Mouse (Mus musculus) ovary, postnatal 14 days (tissue): ENCODE results near the gene Gm29427.

Experiments used
- DNase-seq: peaks from one replicate; pipeline ENCODE4 v3.0.0; 2022; ENCODE audit warnings: low spot score

Gene Gm29427

DNA sequence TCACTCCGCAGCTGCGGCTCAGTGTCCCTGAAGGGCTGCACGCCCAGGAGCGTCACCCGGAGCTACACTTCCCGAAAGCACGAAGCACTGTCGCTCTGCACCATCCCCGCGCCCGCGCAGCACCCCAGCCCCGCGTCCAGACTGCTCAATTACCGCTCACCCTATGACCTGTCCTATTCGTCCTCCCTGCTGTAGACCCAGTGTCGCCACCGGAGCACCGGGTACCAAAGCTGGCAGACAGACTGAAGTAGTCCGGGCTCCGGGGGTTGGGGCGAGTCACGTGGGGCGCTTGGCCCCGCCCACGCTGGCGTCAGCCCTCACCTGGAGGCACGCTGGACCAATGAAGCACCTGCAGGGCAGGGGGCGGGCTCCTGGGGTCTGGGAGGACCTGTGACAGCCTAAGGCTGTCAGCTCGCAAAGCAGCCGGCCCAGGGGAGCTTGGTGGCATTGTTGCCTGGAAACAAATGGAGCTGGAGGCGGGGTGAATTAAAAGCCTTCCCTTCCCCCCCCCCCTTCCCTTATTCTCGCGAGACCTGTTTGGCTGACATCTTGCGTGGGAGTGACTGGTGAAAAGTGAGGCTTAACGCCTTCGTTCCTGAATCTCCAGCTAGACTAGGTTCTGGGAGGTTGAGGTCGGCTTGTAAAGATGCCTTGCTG is at the start of gene Gm29427:
Gene Gm29427, minus strand, starts transcription at position 239 of the 657 bp plus-strand sequence.
- peak; percentile 76 for DNase-seq

DNA sequence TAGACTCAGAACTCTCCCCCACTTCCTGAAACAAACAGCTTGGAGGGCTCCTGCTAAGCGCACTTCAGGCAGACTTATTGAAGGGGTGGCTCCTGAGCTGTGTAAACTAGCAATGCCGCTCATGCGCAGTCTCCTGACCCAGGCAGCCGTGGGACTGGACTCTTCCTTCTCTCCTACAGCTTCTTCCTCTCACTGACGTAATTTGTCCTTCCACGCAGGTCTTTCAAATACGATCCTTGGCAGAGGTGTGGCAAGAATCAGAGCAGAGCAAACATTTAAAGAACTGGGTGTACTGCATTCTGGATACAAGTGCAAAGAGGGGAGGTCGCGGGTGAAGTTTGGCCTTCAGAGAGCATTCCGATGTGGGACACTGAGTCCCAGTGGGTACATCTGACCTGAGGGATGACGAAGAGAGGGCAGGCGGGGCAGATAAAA is 48.4 kb upstream of the Gm29427 start:
- no peak for DNase-seq

GRCm38 (mm10) chr1:130762045-130762760 is 46.6 kb upstream of the Gm29427 start:
- no peak for DNase-seq

- no peak for DNase-seq
These were observed 46.0 kb upstream of the Gm29427 start for GRCm38 (mm10) chr1:130761597-130761996.

DNA sequence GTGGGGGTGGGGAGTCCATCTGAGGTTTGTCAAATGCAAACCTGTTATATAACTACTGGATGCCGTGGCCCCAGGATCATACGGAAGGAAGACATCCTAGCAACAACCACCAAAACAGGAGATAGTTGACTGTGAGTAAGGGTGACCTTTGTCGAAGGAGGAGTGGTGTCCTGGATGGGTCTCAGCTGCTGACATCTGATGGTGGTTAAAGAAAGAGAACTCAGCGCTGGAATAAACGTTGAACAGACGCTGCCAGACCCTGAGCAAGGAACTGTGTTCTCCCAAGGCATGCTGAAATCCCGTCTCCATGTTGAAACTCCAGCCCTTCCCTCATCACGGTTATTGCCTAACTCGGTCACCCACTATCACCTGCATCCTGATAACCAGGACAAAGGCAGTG is 44.1 kb upstream of the Gm29427 start:
- DNase-seq, result no peak

DNA sequence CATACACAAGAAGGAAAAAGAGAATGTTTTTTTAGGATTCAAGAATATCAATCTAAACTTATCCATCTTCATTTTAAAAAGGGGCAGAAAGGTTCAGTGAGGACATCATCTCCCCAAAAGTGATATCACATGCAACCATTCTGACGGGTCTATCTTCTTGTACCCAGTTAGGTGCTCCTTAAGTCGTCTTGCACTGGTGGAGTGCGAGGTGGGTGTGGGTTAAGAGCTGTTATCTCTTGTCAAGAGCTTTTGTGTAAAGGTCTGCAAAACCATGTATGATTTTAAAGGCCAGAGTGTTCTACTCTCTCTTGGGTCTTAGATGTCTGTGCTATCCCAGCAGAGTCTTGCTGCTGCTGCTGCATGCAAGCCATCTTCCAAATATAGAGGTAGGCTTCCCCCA is 31.2 kb upstream of the Gm29427 start:
- no peak for DNase-seq

DNA sequence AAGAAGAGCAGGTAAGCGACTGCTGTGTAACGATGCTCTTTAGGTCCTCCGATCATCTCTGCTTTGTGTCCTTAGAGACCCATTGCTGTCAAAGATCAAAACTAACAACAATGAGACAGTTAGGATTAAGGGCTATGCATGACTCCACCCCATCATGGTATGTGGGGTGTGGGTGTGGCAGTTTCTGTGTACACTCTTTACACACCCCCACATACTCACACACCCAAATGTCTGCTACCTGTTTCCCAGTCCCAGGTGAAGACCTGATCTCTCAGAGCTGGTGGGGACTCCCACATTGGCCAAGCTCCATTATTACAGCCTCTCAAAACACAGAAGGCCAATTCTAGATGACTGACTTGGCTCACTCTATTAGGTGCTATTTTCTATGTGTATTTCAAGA is 30.0 kb upstream of the Gm29427 start:
- DNase-seq, result no peak

DNA sequence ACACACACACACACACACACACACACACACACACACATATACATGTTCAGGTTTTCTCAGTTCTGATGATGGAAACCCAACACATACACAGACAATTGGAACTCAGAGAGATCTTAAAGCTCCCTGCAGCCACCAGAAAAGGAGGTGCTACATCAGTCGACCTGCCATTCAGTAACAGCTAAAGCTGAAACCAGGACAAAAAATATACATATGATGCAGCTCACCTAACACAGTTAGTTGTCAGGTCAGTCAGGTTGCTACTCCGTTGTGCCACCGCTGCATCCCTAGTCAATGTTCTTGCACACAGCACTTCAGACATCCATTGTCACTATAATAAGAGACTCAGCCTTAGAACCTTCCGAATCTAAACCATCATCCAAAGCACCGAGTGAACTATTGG is 29.4 kb upstream of the Gm29427 start:
- DNase-seq, result no peak

DNA sequence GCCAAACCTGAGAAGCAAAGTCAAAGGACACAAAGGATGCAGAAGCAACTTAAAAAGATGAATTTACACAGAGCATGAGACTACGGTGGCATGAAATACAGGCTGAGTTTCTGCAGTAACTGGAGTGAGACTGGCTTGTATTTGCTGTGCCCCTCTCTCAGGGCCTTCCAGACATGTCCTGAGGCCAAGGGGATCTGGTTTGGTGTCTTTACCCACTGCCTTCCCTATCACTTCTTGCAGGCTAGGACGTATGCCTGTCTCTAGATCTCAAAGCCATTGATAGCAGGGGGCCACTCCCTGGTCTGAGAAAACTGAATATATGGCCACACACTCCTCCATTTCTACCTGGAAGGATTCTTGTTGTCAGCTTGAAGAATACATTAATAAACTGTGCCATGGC is 28.6 kb upstream of the Gm29427 start:
- DNase-seq, result no peak

- no peak for DNase-seq
These were observed 28.2 kb upstream of the Gm29427 start for GRCm38 (mm10) chr1:130743775-130744174.

GRCm38 (mm10) chr1:130742201-130742600 is 26.6 kb upstream of the Gm29427 start:
- no peak for DNase-seq

DNA sequence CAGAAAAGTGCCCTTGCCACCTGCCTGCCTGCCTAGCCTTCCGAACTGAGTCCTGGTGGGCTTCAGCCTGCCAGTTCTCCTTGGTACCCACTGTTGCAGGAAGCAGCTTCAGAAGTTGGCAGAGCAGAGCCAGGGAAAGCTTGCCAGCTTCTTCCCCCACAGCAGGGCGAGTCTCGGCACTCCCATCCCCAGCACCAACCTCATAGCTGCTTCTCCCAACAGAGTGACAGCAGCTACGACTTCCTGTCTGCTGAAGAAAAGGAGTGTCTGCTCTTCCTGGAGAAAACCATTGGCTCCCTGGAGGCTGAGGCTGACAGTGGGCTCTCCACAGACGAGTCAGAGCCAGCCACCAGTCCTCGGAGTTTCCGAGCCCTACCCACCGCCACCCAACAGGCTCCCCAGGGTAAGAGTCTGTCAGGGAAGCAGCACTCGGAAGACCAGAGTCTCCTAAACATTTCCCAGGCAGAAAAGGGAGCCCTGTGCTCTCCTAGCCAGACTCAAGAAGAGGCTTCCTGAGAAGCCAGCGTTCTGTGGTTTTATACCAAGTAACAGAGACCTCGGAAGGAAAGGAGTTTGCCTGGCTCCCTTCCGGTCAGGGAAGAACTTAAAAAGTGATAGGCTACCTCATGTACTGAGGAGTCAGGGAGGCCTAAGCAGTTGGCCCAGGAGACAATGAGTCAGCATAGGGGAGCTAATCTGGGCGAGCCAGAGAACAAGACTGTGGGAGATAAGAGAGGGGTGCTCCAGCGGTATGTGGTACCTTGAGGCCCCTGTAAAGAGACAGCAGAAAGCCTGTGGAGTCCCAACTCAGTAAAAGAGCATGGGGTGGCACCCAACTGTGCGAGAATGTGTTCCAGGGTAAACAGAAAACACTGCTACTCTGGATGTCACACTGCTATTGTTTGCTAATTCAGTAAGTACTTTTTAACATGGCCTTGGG is 25.5 kb upstream of the Gm29427 start:
- no peak for DNase-seq

DNA sequence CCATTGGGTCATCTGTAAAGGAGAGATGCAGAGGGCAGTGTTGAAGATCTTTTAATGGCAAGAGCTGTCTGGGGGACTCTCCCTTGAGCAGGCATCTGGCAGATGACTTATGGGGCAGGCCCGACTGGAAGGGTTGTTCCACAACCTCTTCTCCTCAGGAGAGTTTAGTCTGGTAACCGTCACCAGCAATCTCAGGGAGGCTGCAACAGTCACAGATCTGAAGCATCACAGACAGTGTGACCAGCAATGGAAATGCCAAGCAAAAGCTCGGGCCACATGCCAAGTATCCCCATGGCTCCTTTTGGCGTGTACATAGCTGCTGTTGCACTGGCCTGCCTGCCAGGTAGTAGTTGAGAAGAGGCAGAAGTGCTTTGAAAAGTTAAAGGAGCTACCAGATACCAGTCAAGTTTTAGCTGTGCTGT is 24.6 kb upstream of the Gm29427 start:
- DNase-seq, result no peak

DNA sequence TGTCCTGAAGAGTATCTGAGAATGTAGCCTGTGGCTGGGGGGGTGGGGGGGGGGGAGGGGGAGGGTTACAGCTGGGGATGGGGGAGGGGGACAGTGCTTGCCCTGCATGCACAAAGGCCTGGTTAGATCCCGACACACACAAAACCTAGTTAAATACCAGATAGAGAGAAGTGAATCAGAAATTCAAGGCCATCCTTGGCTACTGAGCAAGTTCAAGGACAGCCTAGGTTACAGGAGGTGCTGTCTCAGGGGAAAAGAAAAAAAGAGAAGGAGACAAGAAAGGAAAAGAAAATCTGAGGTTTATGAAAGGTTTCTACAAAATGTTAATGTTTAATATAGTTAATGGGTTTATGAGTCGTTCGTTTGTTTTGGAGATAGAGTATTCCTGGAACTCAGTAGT is 24.0 kb upstream of the Gm29427 start:
- no peak for DNase-seq

DNA sequence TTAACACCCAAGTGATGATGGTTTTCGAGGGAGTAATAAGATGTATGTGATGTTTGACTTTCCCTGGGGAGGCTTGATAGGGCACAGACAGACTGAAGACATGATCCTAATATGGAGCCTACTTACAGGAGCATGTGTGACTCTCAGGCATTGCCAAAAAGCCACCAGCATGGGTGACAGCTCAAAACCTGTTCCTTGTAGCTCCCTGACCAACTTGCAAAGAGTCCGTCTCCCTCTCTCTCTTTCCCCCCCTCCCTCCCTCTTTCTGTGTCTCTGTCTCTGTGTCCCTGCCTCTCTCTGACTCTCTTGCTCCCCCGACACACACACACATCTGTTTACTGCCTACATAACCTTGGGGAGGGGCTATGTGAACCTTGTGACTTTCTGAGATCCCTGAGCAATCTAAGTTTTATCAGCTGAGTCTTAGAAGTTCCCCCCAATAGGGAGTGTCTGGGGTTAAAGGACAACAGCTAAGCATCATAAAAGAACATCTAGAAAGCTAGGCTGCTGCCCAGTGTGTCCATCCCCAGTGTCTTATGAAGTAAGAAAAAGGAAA is 23.0 kb upstream of the Gm29427 start:
- no peak for DNase-seq

DNA sequence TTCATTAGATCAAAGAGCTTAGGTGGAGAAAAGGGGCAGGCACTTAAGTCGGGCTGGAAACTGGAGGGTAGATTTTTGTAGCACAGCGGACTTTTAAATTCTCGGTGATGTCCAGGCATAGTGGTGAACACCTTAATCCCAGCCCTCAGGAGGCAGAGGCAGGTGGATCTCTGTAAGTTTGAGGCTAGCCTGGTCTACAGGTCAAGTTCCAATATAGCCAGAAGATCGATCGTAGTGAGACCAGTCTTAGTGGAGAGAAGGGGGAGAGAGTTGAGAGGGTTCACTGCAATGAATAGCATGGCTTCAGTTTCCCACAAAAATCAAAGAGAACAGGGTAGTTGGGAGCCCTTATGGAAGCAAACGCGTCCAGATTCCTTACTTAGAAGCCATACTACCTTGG is 22.3 kb upstream of the Gm29427 start:
- DNase-seq, result no peak

- no peak for DNase-seq
These were observed 21.8 kb upstream of the Gm29427 start for GRCm38 (mm10) chr1:130737411-130737881.

DNA sequence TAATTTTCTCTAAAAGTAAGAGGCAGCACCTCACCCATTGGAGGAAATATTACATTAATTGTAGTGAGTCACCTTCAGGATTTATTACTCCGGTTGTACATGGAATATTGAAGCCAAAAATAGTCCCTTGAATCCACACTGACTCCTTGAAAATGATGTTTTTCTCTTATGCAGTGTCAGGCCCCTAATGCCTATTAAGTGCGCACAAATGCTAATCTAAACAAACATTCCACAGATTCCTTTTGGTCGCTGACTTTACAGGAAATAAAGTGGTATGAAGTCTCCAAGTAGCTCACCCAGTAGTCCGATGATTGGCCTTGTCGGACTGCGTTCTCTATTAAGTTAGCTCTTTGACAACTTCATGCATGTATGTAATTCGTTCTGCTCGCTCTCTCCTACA is 19.3 kb upstream of the Gm29427 start:
- DNase-seq, result no peak

GRCm38 (mm10) chr1:130734452-130734851 is 18.9 kb upstream of the Gm29427 start:
- no peak for DNase-seq

DNA sequence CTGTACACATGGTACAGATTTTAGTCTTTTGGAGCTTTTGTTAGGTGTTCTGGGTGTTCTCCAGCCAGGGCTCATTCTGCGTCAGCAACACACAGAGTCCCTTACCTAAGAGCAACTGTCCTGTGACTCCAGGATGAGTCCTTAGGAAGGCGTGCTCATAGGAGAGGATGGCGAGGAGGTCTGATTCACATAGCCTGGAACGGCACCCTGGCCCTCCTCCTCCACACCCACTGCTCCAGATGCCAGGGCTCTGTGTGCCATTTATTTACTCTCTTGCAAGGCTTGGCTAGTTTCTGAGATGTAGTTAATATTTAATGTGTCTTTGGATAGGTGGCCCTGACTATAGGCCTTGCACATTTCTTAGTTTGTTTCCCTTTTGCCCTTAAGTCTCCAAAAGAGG is 18.1 kb upstream of the Gm29427 start:
- no peak for DNase-seq

GRCm38 (mm10) chr1:130732706-130733658 is 17.4 kb upstream of the Gm29427 start:
- no peak for DNase-seq
